Mouse (Mus musculus) forebrain, postnatal 0 days (tissue): ENCODE data around the gene Tpcn1. TPM values are rescaled to one million over a fixed set of nuclear protein-coding genes. Genes with fewer than 3 reads are reported as not detected.
"Not testable (repeated sequence)": the region's sequence is repeated elsewhere in the genome, so short reads cannot be mapped to it uniquely, and the experiment has no call there.

Experiments used
- ATAC-seq: fragments of 200-750 bp; cut with Nextera tagmentation; 2 replicates; pipeline ENCODE4 v1.8.0; 2017; ENCODE audit warnings: mild to moderate bottlenecking, moderate library complexity
- DNase-seq: peaks from one replicate; pipeline ENCODE4 v3.0.0-alpha.2; 2015
- H3K27ac ChIP-seq: fragments of 300-500 bp; sonication (generic); 2 replicates; pipeline ENCODE4 v1.5.1; 2014; ENCODE audit warnings: low read depth, mild to moderate bottlenecking, antibody characterized with exemption, low read length, moderate library complexity, mixed read lengths
- H3K27me3 ChIP-seq: fragments of 300-500 bp; sonication (generic); 2 replicates; pipeline ENCODE4 v1.6.1; 2014; ENCODE audit warnings: mild to moderate bottlenecking, low read length, mixed read lengths; ENCODE audit not compliant: insufficient read depth
- H3K36me3 ChIP-seq: fragments of 300-500 bp; sonication (generic); 2 replicates; pipeline ENCODE4 v1.6.1; 2014; ENCODE audit warnings: mild to moderate bottlenecking, moderate library complexity; ENCODE audit not compliant: insufficient read depth
- H3K4me1 ChIP-seq: fragments of 300-500 bp; sonication (generic); 2 replicates; pipeline ENCODE4 v1.6.1; 2014; ENCODE audit warnings: antibody characterized with exemption; ENCODE audit not compliant: insufficient read depth
- H3K4me2 ChIP-seq: fragments of 300-500 bp; sonication (generic); 2 replicates; pipeline ENCODE4 v1.6.1; 2014; ENCODE audit warnings: low read depth, mild to moderate bottlenecking, moderate library complexity
- H3K4me3 ChIP-seq: fragments of 300-500 bp; sonication (generic); 2 replicates; pipeline ENCODE4 v1.5.1; 2014; ENCODE audit warnings: low read depth, low read length, mixed read lengths
- H3K9ac ChIP-seq: fragments of 300-500 bp; sonication (generic); 2 replicates; pipeline ENCODE4 v1.6.1; 2014; ENCODE audit warnings: mild to moderate bottlenecking
- H3K9me3 ChIP-seq: fragments of 300-500 bp; sonication (generic); 2 replicates; pipeline ENCODE4 v1.6.1; 2016; ENCODE audit warnings: low read length
- CTCF ChIP-seq: sonication (generic); IDR thresholded peaks from 2 replicates; pipeline ENCODE4 v1.5.1; 2016; ENCODE audit warnings: antibody characterized with exemption, control low read depth, low read depth
- WGBS: fragments of 180-500 bp; shearing (Covaris S2); extraction: QIAGEN DNeasy Blood & Tissue Kit; methylation state at CpG from one replicate; pipeline ENCODE4 v1.1.7; 2014; 5-methylcytosine and 5-hydroxymethylcytosine counted together
- polyA plus RNA-seq: library from polyadenylated mRNA; unstranded; fragments of >200 nt; fragmentation: Nextera tagmentation; extraction: Ambion mirVana; gene quantifications from 2 replicates; pipeline ENCODE4 v1.2.1, GENCODE M21; 2015
- total RNA-seq: library from RNA; depleted of rRNA; stranded (reverse); fragments of >200 nt; gene quantifications from 2 replicates; pipeline ENCODE4 v1.2.3, GENCODE M21; 2014

Tpcn1 gene
- total and polyA plus RNA-seq, 2 experiments from 2014 or later, result 11.1 to 14.3 TPM

GRCm38 (mm10) chr5:120506490-120506889 is 82.0 kb downstream of the Tpcn1 start:
- H3K9me3 ChIP-seq, result no peaks in the 10 kb centered on the region
- WGBS, result 53% methylated on average over 9 of the region's 9 CpGs
- H3K27ac ChIP-seq, result no peak overlapping the region
- no peak for TF ChIP-seq CTCF
- H3K27me3 ChIP-seq, result peaks cover 4% of the 10 kb centered on the region
- H3K9ac ChIP-seq, result no peak overlapping the region
- no peak for ATAC-seq
- H3K4me2 ChIP-seq, result no peak overlapping the region
- no peaks in the 10 kb centered on the region for H3K36me3 ChIP-seq
- DNase-seq, result no peak
- peaks cover 15% of the 10 kb centered on the region; the same call in 1 of the 2 replicates for H3K4me1 ChIP-seq
- H3K4me3 ChIP-seq, result no peak overlapping the region

- Histone ChIP-seq H3K4me1 (0 out of 2 replicates have a peak, but pooled peaks cover 12% of the 10 kb centered on the region), H3K36me3 (no peaks in the 10 kb centered on the region), H3K4me2 (no peak overlapping the region), H3K9ac (no peak overlapping the region), H3K27me3 (no peaks in the 10 kb centered on the region), H3K4me3 (no peak overlapping the region), H3K9me3 (no peaks in the 10 kb centered on the region), H3K27ac (no peak overlapping the region)
- no peak for TF ChIP-seq CTCF
- 74% methylated on average over 9 of the region's 9 CpGs for WGBS
- ATAC-seq (no peak), DNase-seq (no peak)
These were observed 82.7 kb downstream of the Tpcn1 start for GRCm38 (mm10) chr5:120505781-120506180.

- peak; percentile 79 for TF ChIP-seq CTCF
- ATAC-seq (no peak), DNase-seq (peak; percentile 57)
- Histone ChIP-seq H3K27ac (no peak overlapping the region), H3K27me3 (no peaks in the 10 kb centered on the region), H3K36me3 (no peaks in the 10 kb centered on the region), H3K9ac (no peak overlapping the region), H3K9me3 (no peaks in the 10 kb centered on the region), H3K4me2 (no peak overlapping the region), H3K4me3 (no peak overlapping the region), H3K4me1 (0 out of 2 replicates have a peak, but pooled peaks cover 12% of the 10 kb centered on the region)
- 21% methylated on average over 16 of the region's 16 CpGs for whole genome bisulfite sequencing
These were observed 83.1 kb downstream of the Tpcn1 start for GRCm38 (mm10) chr5:120505368-120505767.

GRCm38 (mm10) chr5:120503144-120503795 is 85.2 kb downstream of the Tpcn1 start, which contains the start of gene Plbd2:
TSS of gene Plbd2 (minus strand) at chr5:120503625.
- ATAC-seq (peak; percentile 90), DNase-seq (peak; percentile 96)
- no peak for TF ChIP-seq CTCF
- peaks cover 7% of the 10 kb centered on the region; the same call in 1 of the 2 replicates for H3K36me3 ChIP-seq
- H3K4me2 ChIP-seq, result peak within 1 kb of the TSS; percentile 86
- peak within 1 kb of the TSS; percentile 88 for H3K9ac ChIP-seq
- H3K27me3 ChIP-seq, result no peaks in the 10 kb centered on the region
- H3K4me1 ChIP-seq, result 0 out of 2 replicates have a peak, but pooled peaks cover 12% of the 10 kb centered on the region
- WGBS, result under 1% methylated on average over 43 of the region's 55 CpGs
- H3K4me3 ChIP-seq, result peak within 1 kb of the TSS; percentile 94
- H3K27ac ChIP-seq, result 0 out of 2 replicates have a peak within 1 kb of the TSS, but pooled peaks have one; percentile 15
- H3K9me3 ChIP-seq, result no peaks in the 10 kb centered on the region

- no peak for ATAC-seq
- Histone ChIP-seq H3K9me3 (no peaks in the 10 kb centered on the region), H3K4me2 (peak overlapping the region; percentile 86), H3K36me3 (peaks cover 10% of the 10 kb centered on the region; the same call in 1 of the 2 replicates), H3K4me1 (0 out of 2 replicates have a peak, but pooled peaks cover 12% of the 10 kb centered on the region), H3K4me3 (peak overlapping the region; percentile 94), H3K9ac (peak overlapping the region; percentile 88), H3K27ac (no peak overlapping the region), H3K27me3 (no peaks in the 10 kb centered on the region)
- WGBS, result 4% methylated on average over 12 of the region's 12 CpGs
- peak; percentile 14 for DNase-seq
- no peak for TF ChIP-seq CTCF
These were observed 85.8 kb downstream of the Tpcn1 start for GRCm38 (mm10) chr5:120502675-120503143.

- TF ChIP-seq CTCF, result no peak
- ATAC-seq (peak; percentile 26; the same call in 1 of the 2 replicates), DNase-seq (peak; percentile 52)
These were observed 86.3 kb downstream of the Tpcn1 start for GRCm38 (mm10) chr5:120502147-120502621.

GRCm38 (mm10) chr5:120500609-120501008 is 87.9 kb downstream of the Tpcn1 start:
- Histone ChIP-seq H3K4me1 (0 out of 2 replicates have a peak, but pooled peaks cover 12% of the 10 kb centered on the region), H3K36me3 (peaks cover 22% of the 10 kb centered on the region; the same call in 1 of the 2 replicates)
- 85% methylated on average over 9 of the region's 9 CpGs for WGBS
- not testable (repeated sequence) for ATAC-seq, H3K9ac ChIP-seq, H3K27me3 ChIP-seq, H3K9me3 ChIP-seq, DNase-seq, H3K27ac ChIP-seq, H3K4me2 ChIP-seq, H3K4me3 ChIP-seq

More at GRCm38 (mm10) chr5:120502147-120502621, 86.3 kb downstream of the Tpcn1 start:
- Histone ChIP-seq H3K36me3 (peaks cover 12% of the 10 kb centered on the region; the same call in 1 of the 2 replicates), H3K9me3 (no peaks in the 10 kb centered on the region), H3K4me2 (peak overlapping the region; percentile 86), H3K27me3 (no peaks in the 10 kb centered on the region), H3K9ac (no peak overlapping the region), H3K4me1 (0 out of 2 replicates have a peak, but pooled peaks cover 12% of the 10 kb centered on the region), H3K4me3 (peak overlapping the region; percentile 94; the same call in 1 of the 2 replicates), H3K27ac (no peak overlapping the region)
- 60% methylated on average over 9 of the region's 9 CpGs for WGBS
